Mouse (Mus musculus) cerebellum, adult 2 months (tissue): ENCODE measurements around the gene Aox3.

Experiments
- CTCF ChIP-seq: fragments of 200-500 bp; IDR thresholded peaks from 2 replicates; pipeline ENCODE4 v1.5.1; 2011; ENCODE audit warnings: low read depth, mild to moderate bottlenecking, control low read depth, low read length, moderate library complexity, borderline replicate concordance; ENCODE audit not compliant: insufficient read depth
- POLR2A ChIP-seq: fragments of 200-500 bp; IDR thresholded peaks from 2 replicates; pipeline ENCODE4 v1.6.1; 2011; ENCODE audit warnings: low read length, control low read depth, borderline replicate concordance; ENCODE audit not compliant: insufficient read depth

DNA sequence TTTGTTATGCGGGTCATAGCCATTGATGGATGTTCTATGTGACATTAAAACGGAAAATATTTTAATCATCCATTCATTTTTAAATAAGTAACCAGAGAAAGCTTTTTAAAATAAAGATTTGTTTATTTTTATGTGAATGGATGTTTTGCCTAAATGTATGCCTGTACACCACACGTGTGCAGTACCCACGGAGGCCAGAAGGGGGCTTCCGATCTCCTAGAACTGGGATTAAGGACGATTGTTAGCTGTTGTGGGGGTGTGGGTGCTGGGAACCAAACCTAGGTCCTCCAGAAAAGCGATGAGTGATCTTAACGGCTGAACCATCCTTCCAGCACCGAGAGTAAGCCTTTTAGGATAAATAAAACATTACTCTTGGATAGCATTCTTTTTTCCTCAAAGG is 26.1 kb downstream of the Aox3 start:
- TF ChIP-seq POLR2A: no peak
- TF ChIP-seq CTCF: no peak
